Mouse (Mus musculus) C2C12 (cell line): ENCODE measurements around the gene Tgfb1i1. TPM values are rescaled to one million over a fixed set of nuclear protein-coding genes. Genes with fewer than 3 reads are reported as not detected.

Source experiments
- H3K27me3 ChIP-seq: one replicate; pipeline ENCODE4 v1.6.1; 2011; ENCODE audit not compliant: control insufficient read depth, insufficient read depth, insufficient read length
- H3K36me3 ChIP-seq: one replicate; pipeline ENCODE4 v1.6.1; 2011; ENCODE audit not compliant: control insufficient read depth, insufficient read depth
- H3K4me3 ChIP-seq: one replicate; pipeline ENCODE4 v1.5.1; 2011; ENCODE audit warnings: mild to moderate bottlenecking, control low read depth; ENCODE audit not compliant: poor library complexity, insufficient read depth, severe bottlenecking
- H3K79me2 ChIP-seq: one replicate; pipeline ENCODE4 v1.6.1; 2011; ENCODE audit not compliant: control insufficient read depth, insufficient read depth
- H3K79me3 ChIP-seq: one replicate; pipeline ENCODE4 v1.6.1; 2011; ENCODE audit warnings: low read depth, control low read depth
- H3ac ChIP-seq: one replicate; pipeline ENCODE3; 2011; ENCODE audit warnings: low read depth; ENCODE audit not compliant: control insufficient read depth, insufficient read length
- CEBPB ChIP-seq: IDR thresholded peaks from one replicate; pipeline ENCODE4 v1.6.1; 2011; ENCODE audit warnings: low read depth, mild to moderate bottlenecking, control low read depth, moderate library complexity
- CTCF ChIP-seq: IDR thresholded peaks from one replicate; pipeline ENCODE4 v1.5.1; 2011; ENCODE audit not compliant: control insufficient read depth, insufficient read depth, insufficient read length
- FOSL1 ChIP-seq: IDR thresholded peaks from one replicate; pipeline ENCODE4 v1.8.0; 2011; ENCODE audit warnings: mild to moderate bottlenecking, low read length; ENCODE audit not compliant: poor library complexity, insufficient read depth, severe bottlenecking
- MAX ChIP-seq: IDR thresholded peaks from one replicate; pipeline ENCODE4 v1.6.1; 2011; ENCODE audit warnings: mild to moderate bottlenecking, control low read depth
- MYOD1 ChIP-seq: IDR thresholded peaks from one replicate; pipeline ENCODE4 v1.6.1; 2011; ENCODE audit warnings: low read depth; ENCODE audit not compliant: control insufficient read depth, insufficient read length
- MYOG ChIP-seq: IDR thresholded peaks from one replicate; pipeline ENCODE4 v1.6.1; 2011; ENCODE audit not compliant: control insufficient read depth, insufficient read length; ENCODE audit errors: extremely low read depth
- USF1 ChIP-seq: IDR thresholded peaks from one replicate; pipeline ENCODE4 v1.6.1; 2011; ENCODE audit warnings: low read depth, mild to moderate bottlenecking, control low read depth, moderate library complexity
- polyA plus RNA-seq: library from polyadenylated mRNA; unstranded; fragments of >200 nt; fragmentation: generic; extraction: Trizol; gene quantifications from one replicate; pipeline ENCODE4 v1.2.1, GENCODE M21; 2012; ENCODE audit warnings: missing spikeins

Tgfb1i1 gene
- polyA plus RNA-seq, 1 experiment = 110 TPM

DNA sequence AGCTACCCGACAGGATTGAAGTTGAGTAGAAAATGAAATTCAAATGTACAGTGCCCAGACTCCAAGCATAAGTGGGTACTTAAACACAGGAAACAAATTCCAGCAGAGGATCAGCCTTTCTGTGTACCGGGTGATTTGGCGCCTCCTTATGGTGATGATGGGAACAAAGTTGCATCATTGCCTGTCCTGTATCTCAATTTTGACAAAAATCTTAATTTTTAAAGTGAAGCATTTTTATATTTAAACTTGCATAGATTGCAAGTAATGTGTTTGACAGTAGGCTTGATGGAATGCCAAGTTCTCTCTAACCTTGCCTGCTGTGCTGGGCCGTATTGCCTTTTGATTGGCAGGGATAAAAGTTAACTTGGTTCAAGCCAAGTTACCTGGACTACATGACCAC is 7.6 kb upstream of the Tgfb1i1 start:
- no peaks in the 10 kb centered on the region for H3K27me3 ChIP-seq
- H3ac ChIP-seq = no peak overlapping the region
- H3K79me3 ChIP-seq = peaks cover 5% of the 10 kb centered on the region
- H3K36me3 ChIP-seq = peaks cover 16% of the 10 kb centered on the region
- no peak for TF ChIP-seq MYOG
- peak; percentile 76 for TF ChIP-seq CEBPB
- no peak overlapping the region for H3K4me3 ChIP-seq
- H3K79me2 ChIP-seq = peaks cover 16% of the 10 kb centered on the region

DNA sequence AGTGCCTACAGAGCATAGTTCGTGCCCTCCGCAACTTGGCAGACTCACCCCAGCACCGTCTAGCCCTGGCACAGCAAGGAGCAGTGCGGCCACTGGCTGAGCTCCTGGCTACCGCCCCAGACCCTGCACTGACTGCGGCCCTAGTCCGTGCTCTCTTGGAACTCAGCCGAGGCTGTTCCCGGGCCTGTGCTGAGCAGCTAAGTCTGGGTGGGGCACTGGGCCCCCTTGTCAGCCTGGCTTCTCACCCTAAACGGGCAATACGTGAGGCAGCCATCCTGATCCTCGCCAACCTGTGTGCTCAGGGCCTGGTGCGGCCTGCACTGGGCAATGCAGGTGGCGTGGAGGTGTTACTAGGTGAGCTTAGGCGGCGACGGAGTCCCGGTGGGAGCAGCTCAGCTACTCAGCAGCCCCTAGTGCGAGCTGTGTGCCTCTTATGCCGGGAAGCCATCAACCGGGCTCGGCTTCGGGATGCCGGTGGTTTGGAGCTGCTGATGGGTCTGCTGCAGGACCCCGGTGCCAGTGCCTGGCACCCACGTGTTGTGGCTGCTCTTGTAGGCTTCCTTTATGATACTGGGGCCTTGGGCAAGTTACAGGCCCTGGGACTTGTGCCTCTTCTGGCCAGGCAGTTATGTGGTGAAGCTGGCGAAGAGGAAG is 6.4 kb upstream of the Tgfb1i1 start:
- Histone ChIP-seq H3ac (no peak overlapping the region), H3K36me3 (peaks cover 22% of the 10 kb centered on the region), H3K27me3 (no peaks in the 10 kb centered on the region), H3K4me3 (no peak overlapping the region), H3K79me3 (peaks cover 5% of the 10 kb centered on the region), H3K79me2 (peaks cover 16% of the 10 kb centered on the region)
- TF ChIP-seq MAX (no peak), CTCF (no peak)

DNA sequence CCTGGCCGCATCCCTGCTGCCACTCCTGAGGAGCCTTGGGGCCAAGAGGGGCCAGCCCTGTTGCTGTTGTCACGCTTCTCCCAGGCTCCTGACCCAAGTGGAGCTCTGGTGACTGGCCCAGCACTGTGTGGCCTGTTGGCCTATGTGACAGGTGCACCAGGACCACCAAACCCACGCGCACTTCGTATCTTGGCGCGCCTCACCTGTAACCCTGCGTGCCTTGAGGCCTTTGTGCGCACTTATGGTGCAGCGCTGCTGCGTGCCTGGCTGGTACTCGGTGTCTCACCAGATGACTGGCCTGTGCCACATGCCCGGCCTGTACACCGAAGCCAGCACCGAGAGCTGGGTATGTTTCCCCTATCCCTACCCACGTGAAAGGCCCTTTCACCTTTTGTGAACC is 4.3 kb upstream of the Tgfb1i1 start:
- TF ChIP-seq USF1 = no peak
- no peak for TF ChIP-seq FOSL1
- TF ChIP-seq CEBPB = no peak
- TF ChIP-seq MYOG = no peak
- TF ChIP-seq CTCF = no peak
- TF ChIP-seq MYOD1 = no peak
- no peak for TF ChIP-seq MAX
- Histone ChIP-seq H3ac (no peak overlapping the region), H3K79me3 (peaks cover 2% of the 10 kb centered on the region), H3K4me3 (no peak overlapping the region), H3K36me3 (peaks cover 17% of the 10 kb centered on the region), H3K27me3 (no peaks in the 10 kb centered on the region), H3K79me2 (peaks cover 14% of the 10 kb centered on the region)

DNA sequence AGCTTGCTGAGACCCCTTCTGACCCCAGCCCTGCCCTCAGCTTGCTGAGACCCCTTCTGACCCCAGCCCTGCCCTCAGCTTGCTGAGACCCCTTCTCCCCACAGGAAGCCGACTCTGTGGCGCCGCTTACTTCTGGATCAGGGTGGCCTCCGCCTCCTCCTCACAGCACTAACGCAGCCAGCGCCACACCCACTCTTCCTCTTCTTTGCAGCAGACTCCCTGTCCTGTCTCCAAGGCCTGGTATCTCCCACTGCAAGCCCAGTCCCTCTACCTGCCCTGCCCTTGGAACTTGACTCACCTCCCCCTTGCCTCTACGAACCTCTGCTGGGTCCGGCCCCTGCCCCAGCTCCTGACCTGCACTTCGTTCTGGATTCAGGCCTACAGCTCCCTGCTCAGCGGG is 2.7 kb upstream of the Tgfb1i1 start:
- no peak overlapping the region for H3K4me3 ChIP-seq
- no peak overlapping the region for H3ac ChIP-seq
- peaks cover 10% of the 10 kb centered on the region for H3K79me3 ChIP-seq
- no peaks in the 10 kb centered on the region for H3K27me3 ChIP-seq
- TF ChIP-seq CEBPB = no peak
- no peak for TF ChIP-seq MYOD1
- TF ChIP-seq USF1 = no peak
- no peak for TF ChIP-seq MAX
- TF ChIP-seq MYOG = no peak
- TF ChIP-seq CTCF = no peak
- no peak for TF ChIP-seq FOSL1
- H3K79me2 ChIP-seq = peaks cover 30% of the 10 kb centered on the region
- peaks cover 17% of the 10 kb centered on the region for H3K36me3 ChIP-seq

DNA sequence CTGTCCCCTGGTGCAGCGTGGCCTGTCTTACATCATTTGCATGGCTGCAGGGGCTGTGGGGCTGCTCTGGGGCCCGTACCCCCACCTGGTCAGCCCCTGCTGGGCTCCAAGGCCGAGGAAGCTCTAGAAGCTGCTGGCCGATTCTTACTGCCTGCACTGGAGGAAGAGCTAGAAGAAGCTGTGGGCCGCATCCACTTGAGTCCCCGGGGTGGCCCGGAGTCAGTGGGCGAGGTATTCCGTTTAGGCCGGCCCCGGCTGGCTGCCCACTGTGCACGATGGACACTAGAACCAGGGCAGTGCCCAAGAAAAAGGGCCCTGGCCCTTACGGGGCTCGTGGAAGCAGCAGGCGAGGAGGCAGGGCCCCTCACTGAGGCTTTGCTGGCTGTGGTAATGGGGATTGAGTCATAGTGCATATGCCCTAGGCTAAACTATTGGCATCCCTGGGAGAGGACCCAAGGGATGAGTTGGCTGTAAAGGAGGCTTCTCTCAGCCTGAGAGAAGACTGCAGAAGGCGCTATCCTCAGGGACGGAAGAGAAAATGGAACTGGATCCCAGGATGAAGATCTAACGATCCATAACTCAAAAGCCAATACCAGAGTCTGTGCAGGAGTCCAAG is 2.1 kb upstream of the Tgfb1i1 start:
- TF ChIP-seq MAX (no peak), USF1 (no peak), FOSL1 (no peak), CEBPB (no peak)
- Histone ChIP-seq H3K36me3 (peaks cover 23% of the 10 kb centered on the region), H3ac (no peak overlapping the region)

DNA sequence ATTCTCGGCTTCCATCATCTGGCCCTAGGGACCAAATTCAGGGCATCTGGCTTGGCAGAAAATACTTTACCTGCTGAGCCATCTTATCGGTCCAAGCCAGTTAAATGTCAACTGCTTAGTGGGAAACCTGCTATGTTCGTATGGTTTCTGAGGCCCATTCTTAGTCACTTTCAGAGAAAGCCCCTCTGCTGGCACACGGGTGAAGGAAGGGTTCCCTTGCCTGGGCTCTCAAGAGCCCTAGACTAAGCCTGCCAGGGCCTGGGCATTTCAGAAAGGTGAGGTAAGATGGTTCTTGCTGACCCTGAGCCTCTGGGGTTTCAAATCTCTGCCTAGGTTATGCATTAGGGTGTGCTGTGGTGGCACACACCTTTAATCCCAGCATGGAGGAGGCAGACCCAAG is 1.1 kb upstream of the Tgfb1i1 start:
- H3ac ChIP-seq = no peak overlapping the region
- no peaks in the 10 kb centered on the region for H3K27me3 ChIP-seq
- H3K79me3 ChIP-seq = peaks cover 12% of the 10 kb centered on the region
- H3K36me3 ChIP-seq = peaks cover 32% of the 10 kb centered on the region
- H3K79me2 ChIP-seq = peaks cover 27% of the 10 kb centered on the region
- H3K4me3 ChIP-seq = no peak overlapping the region
- TF ChIP-seq USF1 = no peak

More for the DNA sequence above, 2.1 kb upstream of the Tgfb1i1 start:
- Histone ChIP-seq H3K27me3 (no peaks in the 10 kb centered on the region), H3K79me3 (peaks cover 12% of the 10 kb centered on the region), H3K4me3 (no peak overlapping the region), H3K79me2 (peaks cover 31% of the 10 kb centered on the region)
